Mouse (Mus musculus) thymus, adult 2 months (tissue): ENCODE measurements at regions not wholly inside any gene's neighbourhood (a gene's known extent, or its start where the extent isn't known, plus 50 kb on each side); places are given as distances from the start of the nearest gene placed in this dataset.

Experiments used
- DNase-seq: peaks from one replicate; pipeline ENCODE4 v3.0.0; 2021
- H3K27ac ChIP-seq: fragments of 200-500 bp; 2 replicates; pipeline ENCODE4 v1.5.1; 2012; ENCODE audit warnings: low read length, control low read depth; ENCODE audit not compliant: control insufficient read depth, insufficient read depth
- H3K27me3 ChIP-seq: fragments of 200-500 bp; 2 replicates; pipeline ENCODE4 v1.6.1; 2012; ENCODE audit warnings: mild to moderate bottlenecking, low read length, moderate library complexity, mixed read lengths; ENCODE audit not compliant: control insufficient read depth, insufficient read depth
- H3K36me3 ChIP-seq: fragments of 200-500 bp; 2 replicates; pipeline ENCODE4 v1.6.1; 2012; ENCODE audit warnings: mild to moderate bottlenecking, low read length, moderate library complexity; ENCODE audit not compliant: control insufficient read depth, insufficient read depth
- H3K4me1 ChIP-seq: fragments of 200-500 bp; replicated peaks from 2 replicates; pipeline ENCODE4 v1.6.1; 2012; ENCODE audit warnings: low read length; ENCODE audit not compliant: control insufficient read depth, insufficient read depth
- H3K4me3 ChIP-seq: fragments of 200-500 bp; 2 replicates; pipeline ENCODE4 v1.5.1; 2012; ENCODE audit warnings: mild to moderate bottlenecking, low read length, control low read depth, moderate library complexity; ENCODE audit not compliant: control insufficient read depth, insufficient read depth
- CTCF ChIP-seq: fragments of 200-500 bp; IDR thresholded peaks from 2 replicates; pipeline ENCODE4 v1.5.1; 2012; ENCODE audit warnings: mild to moderate bottlenecking, control low read depth, low read length, moderate library complexity, borderline replicate concordance; ENCODE audit not compliant: control insufficient read depth, poor library complexity, insufficient read depth; ENCODE audit errors: extremely low read depth
- POLR2A ChIP-seq: fragments of 200-500 bp; IDR thresholded peaks from 2 replicates; pipeline ENCODE4 v1.6.1; 2012; ENCODE audit warnings: mild to moderate bottlenecking, low read length, control low read depth, moderate library complexity; ENCODE audit not compliant: control insufficient read depth, poor library complexity, insufficient read depth; ENCODE audit errors: extremely low read depth
- WGBS: fragments of 180-500 bp; shearing (Covaris S2); methylation state at CpG from one replicate; pipeline ENCODE4 v1.1.7; 2018; 5-methylcytosine and 5-hydroxymethylcytosine counted together

DNA sequence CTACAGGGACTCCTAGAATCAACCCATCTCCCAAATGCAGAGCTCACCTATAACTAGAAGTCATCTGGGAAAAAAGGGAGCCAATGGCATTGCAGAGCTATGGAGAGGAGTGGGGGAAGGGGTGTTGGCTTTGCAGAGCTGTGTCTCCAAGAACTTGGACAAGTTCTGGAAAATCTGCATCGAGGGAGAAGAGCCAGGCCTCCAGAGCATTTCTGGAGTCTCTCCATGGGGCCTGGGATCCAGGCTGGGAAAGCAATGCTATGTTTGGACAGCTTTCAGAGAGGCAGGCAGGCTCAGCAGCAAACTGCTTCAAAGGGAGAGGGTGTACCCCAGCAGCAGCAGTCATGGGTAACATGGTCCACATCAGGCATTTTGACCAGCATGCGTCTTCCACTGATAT, 211.6 kb upstream of the Nectin1 start:
- no peak for TF ChIP-seq CTCF
- no peak for TF ChIP-seq POLR2A
- no peaks in the 10 kb centered on the region for H3K36me3 ChIP-seq
- H3K27ac ChIP-seq = no peak overlapping the region
- WGBS = 83% methylated on average over 2 of the region's 2 CpGs
- no peak overlapping the region for H3K4me3 ChIP-seq
- no peaks in the 10 kb centered on the region for H3K27me3 ChIP-seq
- H3K4me1 ChIP-seq = no peaks in the 10 kb centered on the region
- DNase-seq = no peak

DNA sequence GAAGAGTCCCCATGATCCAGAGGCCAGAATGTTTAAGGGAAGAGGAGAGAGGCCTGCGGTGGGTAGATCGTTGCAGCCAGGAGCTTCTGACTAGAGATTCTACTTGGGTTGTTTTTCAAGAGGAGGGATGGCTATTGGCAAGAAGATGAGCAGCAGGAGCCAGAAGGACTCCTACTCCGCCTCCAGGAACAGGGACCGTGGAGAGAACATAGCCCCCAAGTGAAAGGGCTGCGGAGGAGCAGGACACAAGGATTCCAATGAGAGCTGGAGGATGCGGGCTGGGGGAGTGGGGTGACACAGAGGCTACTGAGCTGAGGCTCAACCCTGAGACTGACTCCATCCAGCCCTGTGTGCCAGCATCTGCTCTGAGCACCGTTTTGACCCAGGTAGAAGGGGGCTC, 207.8 kb upstream of the Nectin1 start:
- WGBS = 89% methylated on average over 7 of the region's 7 CpGs
- no peak for TF ChIP-seq POLR2A
- no peak for TF ChIP-seq CTCF
- no peaks in the 10 kb centered on the region for H3K36me3 ChIP-seq

GRCm38 (mm10) chr9:43537121-43537520, 206.7 kb upstream of the Nectin1 start:
- 93% methylated on average over 11 of the region's 11 CpGs for WGBS
- H3K27ac ChIP-seq = no peak overlapping the region
- no peak for DNase-seq
- no peak for TF ChIP-seq POLR2A
- TF ChIP-seq CTCF = no peak
- no peaks in the 10 kb centered on the region for H3K4me1 ChIP-seq
- H3K36me3 ChIP-seq = no peaks in the 10 kb centered on the region
- H3K4me3 ChIP-seq = no peak overlapping the region
- H3K27me3 ChIP-seq = no peaks in the 10 kb centered on the region

More for the DNA sequence above, 207.8 kb upstream of the Nectin1 start:
- no peak overlapping the region for H3K27ac ChIP-seq
- no peak for DNase-seq
- H3K4me1 ChIP-seq = no peaks in the 10 kb centered on the region
- H3K4me3 ChIP-seq = no peak overlapping the region
- no peaks in the 10 kb centered on the region for H3K27me3 ChIP-seq

DNA sequence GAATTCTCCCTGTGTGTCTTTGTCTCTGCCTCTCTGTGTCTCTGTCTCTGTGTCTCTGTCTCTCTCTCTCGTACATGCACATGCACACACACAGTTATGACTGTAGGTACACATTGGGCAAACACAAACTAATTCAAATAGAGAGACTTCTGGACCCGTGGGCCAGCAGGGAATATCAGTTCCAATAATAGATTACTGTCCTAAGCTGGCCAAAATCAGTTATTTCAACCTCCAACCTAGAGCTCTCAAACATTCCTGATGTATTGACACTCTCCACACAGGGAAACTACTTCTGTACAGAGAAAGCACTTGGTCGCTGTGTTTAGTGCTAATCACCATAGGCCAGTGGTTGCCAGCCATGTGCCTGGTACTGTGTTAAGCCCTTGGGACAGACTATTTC, 203.7 kb upstream of the Nectin1 start:
- TF ChIP-seq CTCF (no peak), POLR2A (no peak)
- Histone ChIP-seq H3K4me3 (no peak overlapping the region), H3K4me1 (peaks cover 7% of the 10 kb centered on the region), H3K27me3 (no peaks in the 10 kb centered on the region), H3K36me3 (no peaks in the 10 kb centered on the region), H3K27ac (no peak overlapping the region)
- WGBS = 93% methylated on average over 3 of the region's 3 CpGs
- no peak for DNase-seq

DNA sequence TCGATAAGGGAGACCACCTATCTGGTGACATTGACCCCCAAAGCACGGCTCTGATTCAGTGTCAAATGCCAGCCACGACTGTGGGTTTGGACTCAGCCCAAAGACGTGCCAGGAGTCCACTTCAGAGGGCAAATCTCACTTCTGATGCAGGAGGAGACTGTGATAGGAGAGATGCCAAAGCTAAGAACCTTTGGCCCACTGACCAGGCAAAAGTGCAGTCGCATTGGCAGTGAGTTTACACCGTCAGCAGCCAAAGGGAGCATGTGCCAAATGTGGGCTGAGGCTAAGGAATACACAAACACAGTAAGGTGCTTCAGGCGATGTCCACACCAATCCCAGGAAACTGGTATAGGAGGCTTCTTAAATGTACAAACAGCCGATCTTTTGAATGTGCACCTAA, 202.6 kb upstream of the Nectin1 start:
- Histone ChIP-seq H3K4me3 (no peak overlapping the region), H3K4me1 (peaks cover 12% of the 10 kb centered on the region), H3K27ac (no peak overlapping the region), H3K36me3 (no peaks in the 10 kb centered on the region), H3K27me3 (no peaks in the 10 kb centered on the region)
- no peak for TF ChIP-seq POLR2A
- no peak for TF ChIP-seq CTCF
- no peak for DNase-seq
- WGBS = 90% methylated on average over 8 of the region's 8 CpGs

- no peak for DNase-seq
- TF ChIP-seq POLR2A (no peak), CTCF (no peak)
- H3K27ac ChIP-seq = no peak overlapping the region
- 94% methylated on average over 9 of the region's 9 CpGs for WGBS
- H3K36me3 ChIP-seq = no peaks in the 10 kb centered on the region
- no peaks in the 10 kb centered on the region for H3K27me3 ChIP-seq
- peaks cover 15% of the 10 kb centered on the region for H3K4me1 ChIP-seq
- no peak overlapping the region for H3K4me3 ChIP-seq
These were observed 201.6 kb upstream of the Nectin1 start for GRCm38 (mm10) chr9:43542077-43542654.

DNA sequence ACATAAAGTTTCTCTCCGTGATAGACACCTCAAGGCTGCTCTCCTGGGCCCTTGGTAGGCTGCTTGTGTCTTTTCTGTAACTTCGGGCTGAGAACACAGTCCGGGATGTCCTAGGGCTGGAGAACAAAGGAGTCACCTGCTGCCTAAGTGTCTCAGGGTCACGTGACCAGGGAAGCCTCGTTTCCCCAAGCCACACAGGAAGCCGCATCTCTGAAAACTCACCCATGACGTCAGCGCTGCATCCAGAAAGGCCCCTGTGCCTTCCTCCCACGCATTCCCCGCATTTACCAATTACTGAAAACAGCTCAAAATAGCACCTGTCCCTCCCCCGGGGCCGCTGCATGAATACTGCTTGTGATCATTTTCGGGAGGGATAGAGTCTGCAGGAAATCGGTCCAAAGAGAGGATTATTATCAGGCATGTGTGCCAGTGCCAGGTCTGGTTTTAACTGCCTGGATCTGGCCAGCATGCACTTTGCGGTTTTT, 198.7 kb upstream of the Nectin1 start:
- no peak overlapping the region for H3K4me3 ChIP-seq
- WGBS = 12% methylated on average over 15 of the region's 15 CpGs
- H3K27me3 ChIP-seq = no peaks in the 10 kb centered on the region
- H3K27ac ChIP-seq = no peak overlapping the region
- peak; percentile 85 for DNase-seq
- peaks cover 15% of the 10 kb centered on the region for H3K4me1 ChIP-seq
- H3K36me3 ChIP-seq = no peaks in the 10 kb centered on the region
- TF ChIP-seq CTCF = no peak
- no peak for TF ChIP-seq POLR2A
